Mouse (Mus musculus): ENCODE results near the gene Pwp2. TPM values are rescaled to one million over a fixed set of nuclear protein-coding genes. Genes with fewer than 3 reads are reported as not detected.

The Pwp2 gene
- polyA plus RNA-seq, 1 experiment from 2014 or later: 14.2 TPM

DNA sequence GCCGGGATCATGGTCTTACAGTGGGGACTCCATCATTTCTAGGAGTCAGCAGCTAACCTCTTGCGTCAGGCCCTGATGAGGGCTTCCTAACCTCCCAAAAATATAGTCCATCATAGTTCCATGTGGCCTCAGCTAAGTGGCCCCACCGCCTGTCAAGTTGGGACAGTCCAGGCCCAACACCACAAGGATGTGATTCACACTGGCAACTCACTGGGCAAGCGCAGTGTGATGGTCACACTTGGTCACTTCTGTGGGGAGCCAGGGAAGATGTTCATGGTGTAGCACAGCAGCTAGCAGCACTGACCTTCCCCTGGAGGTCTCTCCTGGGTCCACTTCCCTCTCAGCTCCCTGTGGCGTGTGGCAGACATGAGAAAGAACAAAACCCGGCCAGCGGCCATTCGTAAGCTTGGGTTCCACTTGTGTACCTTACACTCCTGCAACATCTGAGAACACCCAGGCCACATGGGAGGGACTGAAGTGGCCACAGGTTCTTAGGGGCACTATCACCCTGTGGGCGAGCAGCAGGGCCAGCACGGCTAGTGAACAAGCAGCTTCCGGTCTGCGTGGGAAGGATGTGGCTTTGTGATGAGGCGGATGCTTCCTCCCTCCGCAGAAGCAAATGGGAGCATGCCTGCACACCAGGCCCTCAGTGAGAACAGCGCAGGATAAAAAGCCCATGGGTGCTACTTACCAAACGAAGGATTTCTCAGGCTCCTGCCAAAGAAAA, 24.4 kb downstream of the Pwp2 start:
- Histone ChIP-seq H3K36me3 (peaks cover 40% of the 10 kb centered on the region), H3K27me3 (replicated peaks) (no peaks in the 10 kb centered on the region), H3K27ac (ENCODE audit: poor library complexity, severe bottlenecking) (no peak overlapping the region), H3K4me3 (no peak overlapping the region), H3K4me2 (no peak overlapping the region), H3K4me1 (replicated peaks) (peaks cover 7% of the 10 kb centered on the region), H3K9me3 (replicated peaks) (no peaks in the 10 kb centered on the region), H3K9ac (no peak overlapping the region)
- WGBS: 85% methylated on average over 16 of the region's 16 CpGs
- ATAC-seq (ENCODE audit: insufficient number of reproducible peaks, low FRiP score): 0 out of 2 replicates have a peak, but pooled peaks have one; percentile 4

DNA sequence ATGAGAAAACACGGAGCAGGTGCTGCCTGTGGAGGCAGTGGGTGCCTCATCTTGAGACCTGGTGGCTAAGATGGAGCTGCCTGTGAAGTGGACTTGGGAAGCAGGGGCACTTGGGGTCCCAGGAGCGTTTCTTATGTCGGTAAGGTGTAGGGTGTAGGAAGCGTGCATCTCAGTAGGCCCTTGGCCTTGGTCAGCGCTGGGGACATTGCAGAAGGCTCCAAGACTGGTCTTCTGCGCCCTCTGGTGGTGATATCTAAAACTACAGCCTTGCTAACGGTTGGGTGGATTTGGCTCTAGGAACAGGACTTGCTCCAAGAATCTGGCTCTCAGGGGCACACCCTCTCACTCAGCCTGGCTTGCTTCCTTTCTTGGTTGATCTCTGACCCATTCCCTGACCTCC, 25.0 kb downstream of the Pwp2 start:
- 3% methylated on average over 7 of the region's 7 CpGs for WGBS
- Histone ChIP-seq H3K4me1 (replicated peaks) (peaks cover 7% of the 10 kb centered on the region), H3K27me3 (replicated peaks) (no peaks in the 10 kb centered on the region), H3K27ac (ENCODE audit: poor library complexity, severe bottlenecking) (no peak overlapping the region), H3K9ac (peak overlapping the region; percentile 33; the same call in 1 of the 2 replicates), H3K4me3 (peak overlapping the region; percentile 10; the same call in 1 of the 2 replicates), H3K4me2 (peak overlapping the region; percentile 61), H3K36me3 (peaks cover 34% of the 10 kb centered on the region), H3K9me3 (replicated peaks) (no peaks in the 10 kb centered on the region)
- peak; percentile 72 for ATAC-seq (ENCODE audit: insufficient number of reproducible peaks, low FRiP score)

DNA sequence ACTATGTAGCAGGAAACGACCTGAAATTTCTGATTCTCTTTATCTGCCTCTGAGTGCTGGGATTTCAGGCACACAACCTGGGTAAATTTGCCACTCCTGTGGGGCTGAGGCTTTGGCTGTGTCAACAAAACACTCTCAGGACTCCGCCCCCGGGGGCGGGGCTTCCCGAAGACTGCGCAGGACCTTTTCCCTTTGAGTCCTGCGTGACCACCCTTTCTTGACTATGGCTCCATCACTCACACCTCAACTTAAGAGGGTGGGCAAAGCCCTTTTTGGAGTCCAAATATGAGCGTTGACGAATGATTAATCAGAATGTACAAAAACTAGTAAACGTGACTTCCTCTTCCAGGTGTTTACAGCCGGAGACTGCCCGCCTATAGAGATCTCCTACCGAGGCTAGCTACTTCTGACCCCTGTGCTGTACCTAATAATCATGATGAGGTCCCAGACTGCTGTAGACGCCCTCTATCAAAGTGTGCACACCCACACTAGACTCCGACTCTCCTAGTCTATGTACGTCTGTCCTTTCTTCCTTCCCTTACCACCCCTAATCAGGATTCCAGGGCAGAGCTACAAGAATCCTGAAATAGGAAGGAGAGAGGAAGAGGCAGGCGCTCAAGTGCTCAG, 25.6 kb downstream of the Pwp2 start:
- H3K4me3 ChIP-seq: peak overlapping the region; percentile 10
- H3K36me3 ChIP-seq: peaks cover 28% of the 10 kb centered on the region
- 14% methylated on average over 17 of the region's 17 CpGs for WGBS
- ATAC-seq (ENCODE audit: insufficient number of reproducible peaks, low FRiP score): 0 out of 2 replicates have a peak, but pooled peaks have one; percentile 40
- peak overlapping the region; percentile 61 for H3K4me2 ChIP-seq
- peak overlapping the region; percentile 33; the same call in 1 of the 2 replicates for H3K9ac ChIP-seq
- peaks cover 7% of the 10 kb centered on the region for H3K4me1 ChIP-seq (replicated peaks)
- H3K27me3 ChIP-seq (replicated peaks): no peaks in the 10 kb centered on the region
- no peak overlapping the region for H3K27ac ChIP-seq (ENCODE audit: poor library complexity, severe bottlenecking)
- H3K9me3 ChIP-seq (replicated peaks): no peaks in the 10 kb centered on the region

DNA sequence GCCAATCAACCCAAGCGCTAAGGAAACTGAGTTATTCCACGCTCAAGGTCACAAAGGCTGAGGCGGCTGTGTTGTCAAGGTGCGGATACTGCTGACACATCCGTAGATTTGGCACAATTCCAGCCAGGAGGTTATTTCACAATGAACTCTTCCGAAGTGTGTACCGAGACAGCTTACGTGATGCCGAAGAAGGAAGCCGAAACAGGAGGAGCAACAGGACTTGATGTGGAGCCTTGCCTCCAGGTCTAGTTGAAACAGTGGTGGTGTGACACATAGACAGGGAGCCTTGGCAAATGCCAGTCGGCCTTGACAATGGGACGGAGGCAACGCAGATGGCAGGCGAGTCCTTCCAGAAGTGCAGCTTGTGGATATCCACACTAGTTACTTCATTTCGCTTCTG, 26.9 kb downstream of the Pwp2 start:
- Histone ChIP-seq H3K27ac (ENCODE audit: poor library complexity, severe bottlenecking) (no peak overlapping the region), H3K9ac (no peak overlapping the region), H3K9me3 (replicated peaks) (no peaks in the 10 kb centered on the region), H3K4me2 (no peak overlapping the region), H3K36me3 (peaks cover 19% of the 10 kb centered on the region), H3K27me3 (replicated peaks) (no peaks in the 10 kb centered on the region), H3K4me3 (no peak overlapping the region), H3K4me1 (replicated peaks) (peaks cover 7% of the 10 kb centered on the region)
- WGBS: 85% methylated on average over 15 of the region's 15 CpGs
- ATAC-seq (ENCODE audit: insufficient number of reproducible peaks, low FRiP score): no peak

DNA sequence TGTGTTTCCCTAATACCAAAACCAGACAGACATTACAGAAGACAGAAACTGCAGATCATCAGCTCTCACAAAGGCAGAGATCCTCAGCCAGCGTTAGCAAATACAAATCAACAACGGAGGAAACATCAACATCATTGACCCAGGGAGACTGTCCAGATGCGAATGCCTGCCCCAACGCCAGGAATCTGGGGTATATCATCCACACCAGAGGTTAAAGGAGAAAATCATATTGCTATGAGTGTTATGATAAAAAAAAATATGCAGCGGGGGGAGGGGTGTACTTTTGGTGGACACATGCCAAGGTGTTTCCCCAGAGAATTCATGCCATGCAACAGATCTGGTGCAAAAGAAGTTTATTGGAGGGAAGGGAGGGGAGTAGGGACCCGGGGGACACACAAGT, 28.0 kb downstream of the Pwp2 start:
- H3K27ac ChIP-seq (ENCODE audit: poor library complexity, severe bottlenecking): no peak overlapping the region
- peaks cover 7% of the 10 kb centered on the region for H3K4me1 ChIP-seq (replicated peaks)
- H3K4me3 ChIP-seq: no peak overlapping the region
- peaks cover under 1% of the 10 kb centered on the region; the same call in 1 of the 2 replicates for H3K27me3 ChIP-seq (replicated peaks)
- WGBS: 64% methylated on average over 6 of the region's 6 CpGs
- H3K9me3 ChIP-seq (replicated peaks): no peaks in the 10 kb centered on the region
- ATAC-seq (ENCODE audit: insufficient number of reproducible peaks, low FRiP score): no peak
- no peak overlapping the region for H3K9ac ChIP-seq
- peaks cover 8% of the 10 kb centered on the region for H3K36me3 ChIP-seq
- no peak overlapping the region for H3K4me2 ChIP-seq

DNA sequence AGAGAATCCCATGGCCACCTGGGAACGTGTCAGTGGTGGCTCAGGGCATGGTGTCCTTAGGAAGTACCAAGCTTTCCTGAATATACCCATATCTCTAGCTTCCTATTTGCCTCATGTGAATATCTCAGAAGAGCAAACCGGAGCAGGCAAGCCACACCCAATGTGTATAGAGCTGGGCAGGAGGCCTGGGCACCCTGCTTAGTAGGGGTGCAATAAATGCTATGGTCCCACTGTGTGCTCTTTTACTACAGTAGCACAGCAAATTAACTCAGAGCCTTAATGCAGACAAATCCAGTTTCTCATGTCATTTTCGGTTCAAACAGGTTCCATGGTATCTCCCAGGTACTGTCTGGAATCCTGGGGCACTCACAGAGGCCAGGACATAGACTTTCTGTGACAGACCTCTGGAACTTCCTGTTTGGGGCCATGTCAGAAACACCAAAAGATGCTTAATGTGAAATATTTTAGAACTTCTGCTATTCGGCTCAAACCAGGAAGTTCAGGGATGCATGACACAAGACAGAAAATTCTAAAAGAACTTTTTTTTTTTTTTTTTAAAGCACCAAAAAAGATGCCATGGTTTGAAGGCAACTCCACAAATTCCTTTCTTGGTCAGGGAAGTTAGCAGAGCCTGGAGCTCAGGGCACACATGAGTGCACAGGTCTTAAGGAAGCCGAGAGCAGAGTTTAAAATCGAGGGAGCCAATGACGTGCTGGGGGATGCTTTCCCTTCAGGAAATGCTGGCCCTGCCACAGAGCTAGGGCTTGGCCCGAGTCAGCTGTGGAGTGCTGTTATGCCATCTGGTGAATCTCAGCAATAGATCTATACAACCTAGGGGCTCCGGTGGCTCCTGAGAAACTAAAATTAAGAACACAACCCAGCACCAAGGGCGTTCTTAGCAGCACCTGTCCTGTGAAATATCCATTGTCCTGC, 35.8 kb downstream of the Pwp2 start:
- Histone ChIP-seq H3K4me3 (no peak overlapping the region), H3K9ac (no peak overlapping the region), H3K9me3 (replicated peaks) (no peaks in the 10 kb centered on the region), H3K4me1 (replicated peaks) (no peaks in the 10 kb centered on the region), H3K27me3 (replicated peaks) (peaks cover 12% of the 10 kb centered on the region), H3K36me3 (no peaks in the 10 kb centered on the region), H3K27ac (ENCODE audit: poor library complexity, severe bottlenecking) (no peak overlapping the region), H3K4me2 (no peak overlapping the region)
- no peak for ATAC-seq (ENCODE audit: insufficient number of reproducible peaks, low FRiP score)
- WGBS: 61% methylated on average over 10 of the region's 10 CpGs

DNA sequence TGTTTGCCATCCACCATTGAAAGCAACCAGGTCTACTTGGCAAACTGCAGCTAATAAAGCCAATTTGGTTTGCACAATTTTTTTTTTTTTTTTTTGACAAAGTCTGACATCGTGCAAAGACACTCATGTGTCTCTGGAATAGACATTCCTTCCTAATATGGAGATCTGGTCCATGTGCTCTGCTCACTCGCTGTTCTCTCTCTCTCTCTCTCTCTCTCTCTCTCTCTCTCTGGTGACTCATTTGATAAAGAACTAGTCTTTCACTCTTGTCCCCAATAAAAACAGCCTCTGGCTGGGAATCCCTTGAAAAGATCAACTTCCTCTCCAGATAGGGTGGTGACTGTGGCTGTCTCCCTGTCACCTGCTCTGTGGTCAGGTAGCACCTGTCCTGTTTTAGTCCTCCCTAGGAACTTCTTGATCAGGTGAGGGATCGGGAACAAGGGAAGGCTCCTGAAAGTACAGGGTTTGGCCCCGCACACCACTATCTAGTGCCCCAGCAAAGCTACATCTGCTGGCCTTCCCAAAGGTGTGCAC, 37.0 kb downstream of the Pwp2 start:
- WGBS: 66% methylated on average over 4 of the region's 4 CpGs
- Histone ChIP-seq H3K9ac (no peak overlapping the region), H3K27ac (ENCODE audit: poor library complexity, severe bottlenecking) (no peak overlapping the region), H3K4me1 (replicated peaks) (no peaks in the 10 kb centered on the region), H3K36me3 (no peaks in the 10 kb centered on the region), H3K9me3 (replicated peaks) (no peaks in the 10 kb centered on the region), H3K4me3 (no peak overlapping the region), H3K4me2 (no peak overlapping the region), H3K27me3 (replicated peaks) (peaks cover 12% of the 10 kb centered on the region)
- no peak for ATAC-seq (ENCODE audit: insufficient number of reproducible peaks, low FRiP score)

DNA sequence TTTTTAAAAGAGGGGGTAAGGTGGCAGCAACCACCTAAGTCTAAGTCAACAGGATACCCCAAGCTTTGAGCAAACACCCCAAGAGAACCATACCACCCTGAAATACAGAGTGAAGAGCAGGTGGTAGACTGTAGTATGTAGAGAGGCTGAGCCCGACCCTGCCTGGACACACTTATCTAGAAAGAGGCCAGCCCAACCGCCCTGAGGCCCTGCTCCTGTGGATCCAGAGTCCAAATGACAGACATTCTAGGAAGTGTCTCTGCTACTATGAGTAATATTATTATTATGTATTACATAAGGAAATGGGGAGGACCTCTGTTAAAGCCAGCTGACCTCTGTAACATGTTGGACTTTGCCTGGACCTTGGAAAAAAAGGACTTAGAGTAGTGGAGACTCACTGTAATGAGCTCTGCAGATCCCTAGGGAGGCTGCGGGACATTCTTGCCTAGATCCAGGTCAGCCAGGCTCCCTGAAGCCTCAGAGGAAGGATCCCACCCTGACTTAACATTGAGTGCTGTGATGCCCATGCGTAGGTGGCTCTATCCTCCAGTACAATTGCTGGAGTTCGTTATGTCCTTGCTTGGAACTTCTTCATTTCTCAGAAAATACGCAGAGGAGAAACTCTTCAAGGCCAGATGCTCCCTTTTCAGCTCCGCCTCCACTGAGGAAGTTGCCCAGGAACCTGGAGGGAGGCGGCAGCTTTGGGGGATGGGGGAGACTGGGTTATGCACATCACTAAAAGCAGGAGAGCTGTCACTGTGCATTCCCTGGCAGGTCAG, 41.0 kb downstream of the Pwp2 start:
- ATAC-seq (ENCODE audit: insufficient number of reproducible peaks, low FRiP score): no peak
- Histone ChIP-seq H3K4me3 (no peak overlapping the region), H3K4me2 (no peak overlapping the region), H3K9ac (no peak overlapping the region), H3K27ac (ENCODE audit: poor library complexity, severe bottlenecking) (no peak overlapping the region), H3K9me3 (replicated peaks) (no peaks in the 10 kb centered on the region), H3K4me1 (replicated peaks) (peaks cover 6% of the 10 kb centered on the region; the same call in 1 of the 2 replicates), H3K36me3 (no peaks in the 10 kb centered on the region), H3K27me3 (replicated peaks) (no peaks in the 10 kb centered on the region)
- WGBS: 41% methylated on average over 8 of the region's 8 CpGs

DNA sequence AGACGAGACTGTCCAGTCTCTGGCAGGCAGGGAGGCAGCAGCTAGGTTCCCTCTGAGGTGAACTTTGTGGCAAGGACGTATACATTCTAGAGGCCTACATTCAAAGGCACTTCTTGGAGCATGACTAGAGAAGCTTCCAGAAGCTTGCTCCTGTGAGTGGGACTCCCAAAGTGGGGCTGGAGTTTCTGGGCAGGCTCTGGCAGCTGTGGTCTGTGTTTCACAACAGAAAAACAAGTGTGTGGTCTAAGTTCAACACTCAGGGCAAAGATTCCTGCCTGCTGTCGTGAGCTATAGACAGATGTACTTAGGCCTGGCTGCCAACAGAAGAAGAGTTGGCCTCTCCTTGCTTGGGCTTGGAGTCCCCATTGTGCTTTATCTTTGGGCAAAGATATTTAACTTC, 44.1 kb downstream of the Pwp2 start:
- no peak for ATAC-seq (ENCODE audit: insufficient number of reproducible peaks, low FRiP score)
- no peak overlapping the region for H3K4me2 ChIP-seq
- no peak overlapping the region for H3K9ac ChIP-seq
- WGBS: 79% methylated on average over 3 of the region's 3 CpGs
- H3K27me3 ChIP-seq (replicated peaks): no peaks in the 10 kb centered on the region
- no peak overlapping the region for H3K4me3 ChIP-seq
- no peaks in the 10 kb centered on the region for H3K36me3 ChIP-seq
- H3K9me3 ChIP-seq (replicated peaks): no peaks in the 10 kb centered on the region
- H3K4me1 ChIP-seq (replicated peaks): peaks cover 12% of the 10 kb centered on the region; the same call in 1 of the 2 replicates
- no peak overlapping the region for H3K27ac ChIP-seq (ENCODE audit: poor library complexity, severe bottlenecking)

DNA sequence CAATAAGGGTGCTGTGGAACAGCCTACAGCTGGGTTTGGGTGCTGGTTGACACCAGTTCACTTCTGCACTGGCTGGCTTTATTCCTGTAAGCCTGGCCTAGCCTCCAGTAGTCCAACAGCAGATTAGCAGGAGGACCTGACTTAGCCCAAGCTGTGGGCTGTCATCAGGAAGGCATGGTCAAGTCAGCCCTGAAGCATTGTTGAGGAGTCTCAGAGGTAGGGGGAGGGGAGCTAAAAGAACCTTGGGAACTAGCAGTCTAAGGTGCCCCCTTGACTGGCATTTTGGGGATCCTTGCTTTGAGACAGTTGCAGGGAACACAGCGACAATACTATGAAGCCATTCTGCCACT, 44.7 kb downstream of the Pwp2 start:
- Histone ChIP-seq H3K27me3 (replicated peaks) (no peaks in the 10 kb centered on the region), H3K9me3 (replicated peaks) (no peaks in the 10 kb centered on the region), H3K4me3 (no peak overlapping the region), H3K36me3 (no peaks in the 10 kb centered on the region), H3K4me1 (replicated peaks) (peaks cover 18% of the 10 kb centered on the region), H3K9ac (no peak overlapping the region), H3K27ac (ENCODE audit: poor library complexity, severe bottlenecking) (no peak overlapping the region), H3K4me2 (no peak overlapping the region)
- 85% methylated on average over 1 of the region's 1 CpGs for WGBS
- no peak for ATAC-seq (ENCODE audit: insufficient number of reproducible peaks, low FRiP score)

All from heart, embryonic 12.5 days (tissue).